Mouse (Mus musculus) midbrain, embryonic 15.5 days (tissue): Measurements from ENCODE around the gene Dtl. TPM values are rescaled to one million over a fixed set of nuclear protein-coding genes. Genes with fewer than 3 reads are reported as not detected.

Experiments
- ATAC-seq: fragments of 200-750 bp; cut with Nextera tagmentation; replicated peaks from 2 replicates; pipeline ENCODE4 v1.8.0; 2017; ENCODE audit warnings: moderate TSS enrichment
- H3K27ac ChIP-seq: fragments of 300-500 bp; sonication (generic); 2 replicates; pipeline ENCODE4 v1.5.1; 2015; ENCODE audit warnings: mild to moderate bottlenecking, inconsistent platforms
- H3K27me3 ChIP-seq: fragments of 300-500 bp; sonication (generic); replicated peaks from 2 replicates; pipeline ENCODE4 v1.6.1; 2015; ENCODE audit warnings: inconsistent platforms
- H3K36me3 ChIP-seq: fragments of 300-500 bp; sonication (generic); replicated peaks from 2 replicates; pipeline ENCODE4 v1.6.1; 2015; ENCODE audit warnings: inconsistent platforms
- H3K4me1 ChIP-seq: fragments of 300-500 bp; sonication (generic); 2 replicates; pipeline ENCODE4 v1.6.1; 2015; ENCODE audit warnings: inconsistent platforms
- H3K4me2 ChIP-seq: fragments of 300-500 bp; sonication (generic); 2 replicates; pipeline ENCODE4 v1.6.1; 2015; ENCODE audit warnings: inconsistent platforms, mild to moderate bottlenecking, moderate library complexity
- H3K4me3 ChIP-seq: fragments of 300-500 bp; sonication (generic); 2 replicates; pipeline ENCODE4 v1.5.1; 2015; ENCODE audit warnings: mild to moderate bottlenecking, inconsistent platforms
- H3K9ac ChIP-seq: fragments of 300-500 bp; sonication (generic); 2 replicates; pipeline ENCODE4 v1.6.1; 2015; ENCODE audit warnings: mild to moderate bottlenecking, inconsistent platforms
- H3K9me3 ChIP-seq: fragments of 300-500 bp; sonication (generic); 2 replicates; pipeline ENCODE4 v1.6.1; 2016; ENCODE audit warnings: inconsistent platforms
- WGBS: fragments of 180-500 bp; shearing (Covaris S2); methylation state at CpG from one replicate; pipeline ENCODE4 v1.1.7; 2015; ENCODE audit warnings: mixed read lengths; 5-methylcytosine and 5-hydroxymethylcytosine counted together
- polyA plus RNA-seq: library from polyadenylated mRNA; unstranded; fragments of >200 nt; fragmentation: Nextera tagmentation; extraction: Ambion mirVana; gene quantifications from 2 replicates; pipeline ENCODE4 v1.2.1, GENCODE M21; 2015

Gene Dtl
- polyA plus RNA-seq, 1 experiment from 2014 or later = 6.2 TPM

- Histone ChIP-seq H3K9me3 (no peaks in the 10 kb centered on the region), H3K4me3 (no peak overlapping the region), H3K27ac (no peak overlapping the region), H3K9ac (no peak overlapping the region), H3K36me3 (peaks cover 18% of the 10 kb centered on the region; the same call in 1 of the 2 replicates), H3K27me3 (no peaks in the 10 kb centered on the region), H3K4me1 (no peaks in the 10 kb centered on the region), H3K4me2 (no peak overlapping the region)
- ATAC-seq = no peak
- 66% methylated on average over 3 of the region's 3 CpGs for WGBS
Measured at GRCm38 (mm10) chr1:191604690-191605089, 29.3 kb upstream of the Dtl start.

- Histone ChIP-seq H3K27me3 (no peaks in the 10 kb centered on the region), H3K4me1 (no peaks in the 10 kb centered on the region), H3K4me3 (no peak overlapping the region), H3K27ac (no peak overlapping the region), H3K36me3 (peaks cover 23% of the 10 kb centered on the region), H3K4me2 (no peak overlapping the region), H3K9me3 (no peaks in the 10 kb centered on the region), H3K9ac (no peak overlapping the region)
- no peak for ATAC-seq
- WGBS = 86% methylated on average over 5 of the region's 5 CpGs
Measured at GRCm38 (mm10) chr1:191599210-191599609, 23.9 kb upstream of the Dtl start.

GRCm38 (mm10) chr1:191596076-191596475, 20.7 kb upstream of the Dtl start:
- no peak overlapping the region for H3K9ac ChIP-seq
- H3K4me3 ChIP-seq = no peak overlapping the region
- H3K27ac ChIP-seq = no peak overlapping the region
- no peaks in the 10 kb centered on the region for H3K27me3 ChIP-seq
- ATAC-seq = no peak
- H3K9me3 ChIP-seq = no peaks in the 10 kb centered on the region
- WGBS = 96% methylated on average over 8 of the region's 8 CpGs
- H3K4me2 ChIP-seq = no peak overlapping the region
- peaks cover 23% of the 10 kb centered on the region for H3K36me3 ChIP-seq
- no peaks in the 10 kb centered on the region for H3K4me1 ChIP-seq

GRCm38 (mm10) chr1:191592016-191592720, 16.8 kb upstream of the Dtl start:
- Histone ChIP-seq H3K36me3 (peaks cover 25% of the 10 kb centered on the region), H3K4me3 (no peak overlapping the region), H3K27me3 (no peaks in the 10 kb centered on the region), H3K9me3 (no peaks in the 10 kb centered on the region), H3K27ac (no peak overlapping the region), H3K9ac (no peak overlapping the region), H3K4me1 (no peaks in the 10 kb centered on the region), H3K4me2 (no peak overlapping the region)
- 90% methylated on average over 12 of the region's 12 CpGs for whole genome bisulfite sequencing
- no peak for ATAC-seq

- Histone ChIP-seq H3K4me3 (no peak overlapping the region), H3K27ac (no peak overlapping the region), H3K9ac (no peak overlapping the region), H3K27me3 (no peaks in the 10 kb centered on the region), H3K4me1 (no peaks in the 10 kb centered on the region), H3K36me3 (peaks cover 21% of the 10 kb centered on the region), H3K4me2 (no peak overlapping the region), H3K9me3 (no peaks in the 10 kb centered on the region)
- no peak for ATAC-seq
- WGBS = 97% methylated on average over 2 of the region's 2 CpGs
Measured at GRCm38 (mm10) chr1:191588749-191589148, 13.4 kb upstream of the Dtl start.

GRCm38 (mm10) chr1:191587062-191587461, 11.7 kb upstream of the Dtl start:
- no peak overlapping the region for H3K27ac ChIP-seq
- H3K27me3 ChIP-seq = no peaks in the 10 kb centered on the region
- no peaks in the 10 kb centered on the region for H3K4me1 ChIP-seq
- H3K4me3 ChIP-seq = no peak overlapping the region
- H3K9me3 ChIP-seq = no peaks in the 10 kb centered on the region
- no peak for ATAC-seq
- H3K9ac ChIP-seq = no peak overlapping the region
- H3K36me3 ChIP-seq = peaks cover 23% of the 10 kb centered on the region
- WGBS = 90% methylated on average over 3 of the region's 3 CpGs
- no peak overlapping the region for H3K4me2 ChIP-seq

- H3K27me3 ChIP-seq = no peaks in the 10 kb centered on the region
Measured at GRCm38 (mm10) chr1:191585704-191586103, 10.4 kb upstream of the Dtl start.

GRCm38 (mm10) chr1:191584483-191584882, 9.1 kb upstream of the Dtl start:
- Histone ChIP-seq H3K4me3 (no peak overlapping the region), H3K4me2 (no peak overlapping the region), H3K9me3 (no peaks in the 10 kb centered on the region), H3K4me1 (no peaks in the 10 kb centered on the region), H3K9ac (no peak overlapping the region), H3K27me3 (no peaks in the 10 kb centered on the region), H3K36me3 (peaks cover 23% of the 10 kb centered on the region), H3K27ac (no peak overlapping the region)
- ATAC-seq = no peak
- 93% methylated on average over 4 of the region's 4 CpGs for WGBS

More at GRCm38 (mm10) chr1:191585704-191586103, 10.4 kb upstream of the Dtl start:
- H3K27ac ChIP-seq = no peak overlapping the region
- peaks cover 23% of the 10 kb centered on the region for H3K36me3 ChIP-seq
- no peak overlapping the region for H3K4me2 ChIP-seq
- no peak overlapping the region for H3K9ac ChIP-seq
- H3K4me3 ChIP-seq = no peak overlapping the region
- H3K9me3 ChIP-seq = no peaks in the 10 kb centered on the region
- no peak for ATAC-seq
- 89% methylated on average over 2 of the region's 2 CpGs for WGBS
- H3K4me1 ChIP-seq = no peaks in the 10 kb centered on the region

- no peaks in the 10 kb centered on the region for H3K9me3 ChIP-seq
- no peak overlapping the region for H3K4me2 ChIP-seq
- ATAC-seq = no peak
- no peak overlapping the region for H3K9ac ChIP-seq
- no peaks in the 10 kb centered on the region for H3K27me3 ChIP-seq
- H3K36me3 ChIP-seq = peaks cover 20% of the 10 kb centered on the region
- 95% methylated on average over 4 of the region's 4 CpGs for WGBS
- H3K4me3 ChIP-seq = no peak overlapping the region
- H3K4me1 ChIP-seq = no peaks in the 10 kb centered on the region
- no peak overlapping the region for H3K27ac ChIP-seq
Measured at GRCm38 (mm10) chr1:191583836-191584235, 8.5 kb upstream of the Dtl start.

GRCm38 (mm10) chr1:191581641-191582040, 6.3 kb upstream of the Dtl start:
- Histone ChIP-seq H3K4me2 (no peak overlapping the region), H3K4me3 (no peak overlapping the region), H3K27me3 (no peaks in the 10 kb centered on the region), H3K27ac (no peak overlapping the region), H3K36me3 (peaks cover 4% of the 10 kb centered on the region), H3K9ac (no peak overlapping the region), H3K9me3 (no peaks in the 10 kb centered on the region), H3K4me1 (peaks cover 19% of the 10 kb centered on the region)
- 95% methylated on average over 4 of the region's 4 CpGs for WGBS
- ATAC-seq = no peak

GRCm38 (mm10) chr1:191579524-191579923, 4.2 kb upstream of the Dtl start:
- no peak overlapping the region for H3K27ac ChIP-seq
- ATAC-seq = no peak
- H3K4me1 ChIP-seq = peaks cover 31% of the 10 kb centered on the region
- no peaks in the 10 kb centered on the region for H3K27me3 ChIP-seq
- WGBS = 93% methylated on average over 3 of the region's 3 CpGs
- H3K36me3 ChIP-seq = peaks cover 4% of the 10 kb centered on the region
- H3K4me3 ChIP-seq = no peak overlapping the region
- H3K4me2 ChIP-seq = no peak overlapping the region
- H3K9me3 ChIP-seq = no peaks in the 10 kb centered on the region
- H3K9ac ChIP-seq = no peak overlapping the region

GRCm38 (mm10) chr1:191574871-191575457, 380 bp downstream of the Dtl start:
- WGBS = under 1% methylated on average over 52 of the region's 52 CpGs
- Histone ChIP-seq H3K9ac (peak overlapping the region; percentile 36), H3K4me3 (peak overlapping the region; percentile 81), H3K27me3 (no peaks in the 10 kb centered on the region), H3K36me3 (no peaks in the 10 kb centered on the region), H3K4me2 (peak overlapping the region; percentile 97), H3K9me3 (no peaks in the 10 kb centered on the region), H3K4me1 (peaks cover 35% of the 10 kb centered on the region), H3K27ac (peak overlapping the region; percentile 45)
- peak; percentile 16; the same call in 1 of the 2 replicates for ATAC-seq
